ENCODE assay signal across 8 mouse cellular contexts in genomic region chr3:31056651-31057627, GRCm38 (mm10). TPM values are rescaled to one million over a fixed set of nuclear protein-coding genes. Genes with fewer than 3 reads are reported as not detected.
DNase-seq lines count a peak whose midpoint lies in the region; ATAC-seq and TF ChIP-seq lines count a peak whose summit lies in the region.

No protein-coding gene starts in this region.

- no peaks in the 10 kb centered on the region for H3K4me1 ChIP-seq in ES-Bruce4 (ENCODE audit: control insufficient read depth, insufficient read depth, low read length)
- peaks cover 4% of the 10 kb centered on the region; the same call in 1 of the 2 replicates for H3K4me1 ChIP-seq in forebrain, embryonic 11.5 days (replicated peaks; ENCODE audit: control insufficient read depth, insufficient read depth, low read length)
- H3K4me1 ChIP-seq in heart, embryonic 16.5 days (ENCODE audit: control insufficient read depth, insufficient read depth, low read length), result peaks cover 5% of the 10 kb centered on the region
- H3K4me1 ChIP-seq in liver, embryonic 15.5 days (replicated peaks), result peaks cover 17% of the 10 kb centered on the region
- peaks cover 5% of the 10 kb centered on the region; the same call in 1 of the 2 replicates for H3K4me1 ChIP-seq in neural tube, embryonic 12.5 days

- H3K4me3 ChIP-seq in ES-Bruce4 (ENCODE audit: low read depth, low read length), result peak overlapping the region; percentile 88
- peak overlapping the region; percentile 25 for H3K4me3 ChIP-seq in forebrain, embryonic 11.5 days (ENCODE audit: low read depth, low read length)
- H3K4me3 ChIP-seq in heart, embryonic 16.5 days (ENCODE audit: low read length), result peak overlapping the region; percentile 74
- peak overlapping the region; percentile 61 for H3K4me3 ChIP-seq in liver, embryonic 15.5 days (replicated peaks)
- H3K4me3 ChIP-seq in neural tube, embryonic 12.5 days, result peak overlapping the region; percentile 27

- peak; percentile 80 for TF ChIP-seq CTCF in ES-Bruce4 (IDR thresholded peaks at IDR 0.05; ENCODE audit: low read depth, low read length)

- ATAC-seq in forebrain, embryonic 11.5 days (replicated peaks; ENCODE audit: low FRiP score), result peak; percentile 91
- ATAC-seq in heart, embryonic 16.5 days (replicated peaks; ENCODE audit: extremely low read depth, insufficient read depth, low FRiP score), result peak; percentile 71
- ATAC-seq in liver, embryonic 15.5 days (ENCODE audit: insufficient read depth), result peak; percentile 85
- ATAC-seq in neural tube, embryonic 12.5 days (ENCODE audit: low FRiP score, low read depth), result peak; percentile 81

- no peaks in the 10 kb centered on the region for H3K36me3 ChIP-seq in ES-Bruce4 (ENCODE audit: control insufficient read depth, insufficient read depth, low read length, poor library complexity, severe bottlenecking)
- no peaks in the 10 kb centered on the region for H3K36me3 ChIP-seq in forebrain, embryonic 11.5 days (ENCODE audit: control insufficient read depth, insufficient read depth, low read length)
- H3K36me3 ChIP-seq in heart, embryonic 16.5 days (ENCODE audit: control insufficient read depth, insufficient read depth), result no peaks in the 10 kb centered on the region
- H3K36me3 ChIP-seq in liver, embryonic 15.5 days (replicated peaks), result no peaks in the 10 kb centered on the region
- H3K36me3 ChIP-seq in neural tube, embryonic 12.5 days, result no peaks in the 10 kb centered on the region

- H3K27ac ChIP-seq in ES-Bruce4 (ENCODE audit: insufficient read depth, low read length), result peak overlapping the region; percentile 74
- H3K27ac ChIP-seq in forebrain, embryonic 11.5 days (ENCODE audit: low read depth, low read length), result no peak overlapping the region
- peak overlapping the region; percentile 97 for H3K27ac ChIP-seq in heart, embryonic 16.5 days (ENCODE audit: low read length)
- H3K27ac ChIP-seq in liver, embryonic 15.5 days (replicated peaks), result peak overlapping the region; percentile 70
- H3K27ac ChIP-seq in neural tube, embryonic 12.5 days, result no peak overlapping the region

- peak; percentile 79 for DNase-seq in c-Kit-positive CD71-positive TER-119-negative erythroid progenitor cells, embryonic 14.5 days (ENCODE audit: low read depth)
- DNase-seq in forebrain, embryonic 11.5 days (ENCODE audit: low spot score), result peak; percentile 82
- DNase-seq in kidney, postnatal 36 days, result peak; percentile 77 to 91
- DNase-seq in telencephalon, adult 2 months (ENCODE audit: low read depth, low spot score), result peak; percentile 79

- 6% methylated on average over 30 of the region's 30 CpGs for WGBS in forebrain, embryonic 11.5 days
- WGBS in heart, embryonic 16.5 days, result under 1% methylated on average over 30 of the region's 30 CpGs
- under 1% methylated on average over 30 of the region's 30 CpGs for WGBS in liver, embryonic 15.5 days (ENCODE audit: insufficient replicate concordance)
- 6% methylated on average over 30 of the region's 30 CpGs for WGBS in neural tube, embryonic 12.5 days

- H3K4me2 ChIP-seq in forebrain, embryonic 11.5 days (ENCODE audit: low read depth, low read length, severe bottlenecking), result peak overlapping the region; percentile 56
- peak overlapping the region; percentile 80 for H3K4me2 ChIP-seq in heart, embryonic 16.5 days (ENCODE audit: low read depth, low read length)
- H3K4me2 ChIP-seq in liver, embryonic 15.5 days, result peak overlapping the region; percentile 76
- peak overlapping the region; percentile 56 for H3K4me2 ChIP-seq in neural tube, embryonic 12.5 days (replicated peaks)

- H3K9ac ChIP-seq in ES-Bruce4 (ENCODE audit: low read depth, poor library complexity, severe bottlenecking), result peak overlapping the region; percentile 76
- peak overlapping the region; percentile 39; the same call in 1 of the 2 replicates for H3K9ac ChIP-seq in forebrain, embryonic 11.5 days (ENCODE audit: low read length)
- H3K9ac ChIP-seq in heart, embryonic 16.5 days (ENCODE audit: low read length), result peak overlapping the region; percentile 79
- H3K9ac ChIP-seq in liver, embryonic 15.5 days, result peak overlapping the region; percentile 46; the same call in 1 of the 2 replicates
- 0 out of 2 replicates have a peak overlapping the region, but pooled peaks have one; percentile 21 for H3K9ac ChIP-seq in neural tube, embryonic 12.5 days

- TF ChIP-seq POLR2A in ES-Bruce4 (IDR thresholded peaks at IDR 0.05; ENCODE audit: insufficient read depth, low read length), result no peak

- H3K9me3 ChIP-seq in ES-Bruce4 (replicated peaks; ENCODE audit: control insufficient read depth, insufficient read depth, low read length, poor library complexity, severe bottlenecking), result no peaks in the 10 kb centered on the region
- H3K9me3 ChIP-seq in forebrain, embryonic 11.5 days (ENCODE audit: control insufficient read depth, low read length), result no peaks in the 10 kb centered on the region
- H3K9me3 ChIP-seq in heart, embryonic 16.5 days (replicated peaks; ENCODE audit: control insufficient read depth, low read length), result no peaks in the 10 kb centered on the region
- H3K9me3 ChIP-seq in liver, embryonic 15.5 days (replicated peaks), result no peaks in the 10 kb centered on the region
- H3K9me3 ChIP-seq in neural tube, embryonic 12.5 days, result no peaks in the 10 kb centered on the region

- no peaks in the 10 kb centered on the region for H3K27me3 ChIP-seq in ES-Bruce4 (ENCODE audit: control insufficient read depth, insufficient read depth, low read length, poor library complexity, severe bottlenecking)
- no peaks in the 10 kb centered on the region for H3K27me3 ChIP-seq in forebrain, embryonic 11.5 days (ENCODE audit: control insufficient read depth, insufficient read depth, low read length)
- no peaks in the 10 kb centered on the region for H3K27me3 ChIP-seq in heart, embryonic 16.5 days (ENCODE audit: control insufficient read depth, insufficient read depth, low read length)
- H3K27me3 ChIP-seq in liver, embryonic 15.5 days, result no peaks in the 10 kb centered on the region
- H3K27me3 ChIP-seq in neural tube, embryonic 12.5 days (replicated peaks), result no peaks in the 10 kb centered on the region

- TF ChIP-seq EP300 in ES-Bruce4 (IDR thresholded peaks at IDR 0.05; ENCODE audit: insufficient read depth, low read depth, low read length), result no peak

RNA-seq across cellular contexts. Expression of gene Skil, which starts 37.9 kb away (rescaled TPM):
- polyA plus RNA-seq in ES-Bruce4 (2011; ENCODE audit: insufficient read depth, insufficient read length, low read depth, missing spikeins), result 64.4 and 69.6 TPM in 2 replicates
- polyA plus RNA-seq in forebrain, embryonic 11.5 days (2014; fragmentation: Nextera tagmentation; extraction: Ambion mirVana), result 31.6 and 33.5 TPM in 2 replicates
- 10.0 and 10.3 TPM in 2 replicates for polyA plus RNA-seq in heart, embryonic 16.5 days (2015; fragmentation: Nextera tagmentation; extraction: Ambion mirVana)
- 4.3 TPM in 2 replicates for polyA plus RNA-seq in liver, embryonic 15.5 days (2015; fragmentation: Nextera tagmentation; extraction: Ambion mirVana)
- polyA plus RNA-seq in neural tube, embryonic 12.5 days (2016; fragmentation: Nextera tagmentation; extraction: Ambion mirVana), result 51.6 and 54.4 TPM in 2 replicates

Comparison
In these comparisons a context has a peak if more than half of its experiments do, and no peak if none do; other contexts are left out.
1. H3K27ac ChIP-seq: peak in ES-Bruce4 (single experiment), heart, embryonic 16.5 days (single experiment) and liver, embryonic 15.5 days (single experiment); none in forebrain, embryonic 11.5 days (single experiment) and neural tube, embryonic 12.5 days (single experiment).
2. H3K4me3 ChIP-seq: peak in every context shown above with its lines; median percentile 88 in ES-Bruce4; 74 in heart, embryonic 16.5 days; 61 in liver, embryonic 15.5 days; 27 in neural tube, embryonic 12.5 days; 25 in forebrain, embryonic 11.5 days.
3. H3K9ac ChIP-seq: peak in every context shown above with its lines; median percentile 79 in heart, embryonic 16.5 days; 76 in ES-Bruce4; 46 in liver, embryonic 15.5 days; 39 in forebrain, embryonic 11.5 days; 21 in neural tube, embryonic 12.5 days.
4. Peak in every context shown above with its lines, with median percentiles within 50 percentile points of each other: DNase-seq, ATAC-seq and H3K4me2 ChIP-seq.